Mouse (Mus musculus): ENCODE measurements around the gene 1700013G24Rik. TPM values are rescaled to one million over a fixed set of nuclear protein-coding genes. Genes with fewer than 3 reads are reported as not detected.
"Not testable (repeated sequence)": the region's sequence is repeated elsewhere in the genome, so short reads cannot be mapped to it uniquely, and the experiment has no call there.

Gene 1700013G24Rik
- not detected for total RNA-seq (2021)

- intact Hi-C loops (cut with DNase I), result no loop called here
- DNase-seq (ENCODE audit: low spot score in 2 of 2), result no peak
Measured at GRCm38 (mm10) chr4:137453234-137453767, at the start of gene 1700013G24Rik. TSS of gene 1700013G24Rik (plus strand) at chr4:137453284.

GRCm38 (mm10) chr4:137405571-137405970, 47.5 kb upstream of the 1700013G24Rik start:
- DNase-seq (ENCODE audit: low spot score in 2 of 2), result no peak
- intact Hi-C loops (cut with DNase I), result loop anchor here (2.0 kb wide), 1 partner anchor 15 kb away; no protein-coding TSS in a partner anchor

GRCm38 (mm10) chr4:137409691-137410090, 43.4 kb upstream of the 1700013G24Rik start, which contains the start of gene Cela3a:
TSS of gene Cela3a (minus strand) at chr4:137409791.
- DNase-seq (ENCODE audit: low spot score in 2 of 2), result no peak

GRCm38 (mm10) chr4:137412185-137412709, 40.8 kb upstream of the 1700013G24Rik start:
- intact Hi-C loops (cut with DNase I); DNase-seq (ENCODE audit: low spot score in 2 of 2): not testable (repeated sequence)

More at GRCm38 (mm10) chr4:137409691-137410090, 43.4 kb upstream of the 1700013G24Rik start, which contains the start of gene Cela3a:
- intact Hi-C loops (cut with DNase I), result no loop called here

- intact Hi-C loops (cut with DNase I), result no loop called here
- no peak for DNase-seq (ENCODE audit: low spot score in 2 of 2)
Measured at GRCm38 (mm10) chr4:137414936-137415335, 38.1 kb upstream of the 1700013G24Rik start.

GRCm38 (mm10) chr4:137417712-137418564, 35.1 kb upstream of the 1700013G24Rik start:
- intact Hi-C loops (cut with DNase I), result no loop called here
- DNase-seq (ENCODE audit: low spot score in 2 of 2), result no peak

- no peak for DNase-seq (ENCODE audit: low spot score in 2 of 2)
- intact Hi-C loops (cut with DNase I), result no loop called here
Measured at GRCm38 (mm10) chr4:137430502-137430901, 22.6 kb upstream of the 1700013G24Rik start, which contains the start of gene Cela3b. TSS of gene Cela3b (minus strand) at chr4:137430540.

GRCm38 (mm10) chr4:137432700-137433550, 20.2 kb upstream of the 1700013G24Rik start:
- intact Hi-C loops (cut with DNase I); DNase-seq (ENCODE audit: low spot score in 2 of 2): not testable (repeated sequence)

- peak in 1 of 2 experiments; percentile 53 for DNase-seq (ENCODE audit: low spot score in 2 of 2)
- intact Hi-C loops (cut with DNase I), result no loop called here
Measured at GRCm38 (mm10) chr4:137436979-137437669, 16.0 kb upstream of the 1700013G24Rik start.

- no peak for DNase-seq (ENCODE audit: low spot score in 2 of 2)
- intact Hi-C loops (cut with DNase I), result no loop called here
Measured at GRCm38 (mm10) chr4:137438842-137439241, 14.2 kb upstream of the 1700013G24Rik start.

- no peak for DNase-seq (ENCODE audit: low spot score in 2 of 2)
- intact Hi-C loops (cut with DNase I), result loop anchor here (5.0 kb wide), 2 partner anchors 136 to 151 kb away; partner anchors contain the start of gene Usp48
Measured at GRCm38 (mm10) chr4:137441332-137441731, 11.8 kb upstream of the 1700013G24Rik start.

GRCm38 (mm10) chr4:137443625-137444024, 9.5 kb upstream of the 1700013G24Rik start:
- DNase-seq (ENCODE audit: low spot score in 2 of 2), result peak; percentile 70 to 78
- intact Hi-C loops (cut with DNase I), result loop anchor here (1.0 to 5.0 kb wide), 4 partner anchors 103 to 195 kb away; partner anchors contain the start of gene Usp48

GRCm38 (mm10) chr4:137445881-137446280, 7.2 kb upstream of the 1700013G24Rik start:
- no peak for DNase-seq (ENCODE audit: low spot score in 2 of 2)
- intact Hi-C loops (cut with DNase I), result no loop called here

- DNase-seq (ENCODE audit: low spot score in 2 of 2), result peak in 1 of 2 experiments; percentile 8
- intact Hi-C loops (cut with DNase I), result no loop called here
Measured at GRCm38 (mm10) chr4:137447363-137448196, 5.5 kb upstream of the 1700013G24Rik start.

GRCm38 (mm10) chr4:137448197-137448596, 4.9 kb upstream of the 1700013G24Rik start:
- peak in 1 of 2 experiments; percentile 8 for DNase-seq (ENCODE audit: low spot score in 2 of 2)
- intact Hi-C loops (cut with DNase I), result no loop called here

- intact Hi-C loops (cut with DNase I), result no loop called here
- DNase-seq (ENCODE audit: low spot score in 2 of 2), result no peak
Measured at GRCm38 (mm10) chr4:137448641-137449040, 4.4 kb upstream of the 1700013G24Rik start.

GRCm38 (mm10) chr4:137449132-137449531, 4.0 kb upstream of the 1700013G24Rik start:
- intact Hi-C loops (cut with DNase I), result no loop called here
- DNase-seq (ENCODE audit: low spot score in 2 of 2), result no peak

GRCm38 (mm10) chr4:137449715-137450114, 3.4 kb upstream of the 1700013G24Rik start:
- DNase-seq (ENCODE audit: low spot score in 2 of 2), result no peak
- intact Hi-C loops (cut with DNase I), result no loop called here
